Mouse (Mus musculus): ENCODE results near the gene Treml1.

Treml1 gene

GRCm38 (mm10) chr17:48409380-48410298 is 49.9 kb downstream of the Treml1 start, which contains the start of the genes Nfya and Oard1:
Gene Nfya (minus strand): TSS chr17:48409906.
Gene Oard1 (plus strand): TSS chr17:48410014.
- DNase-seq (ENCODE audit: low spot score in 2 of 2) = peak; percentile 100

- DNase-seq (ENCODE audit: low spot score in 2 of 2) = no peak
Observed at GRCm38 (mm10) chr17:48410299-48410785, 50.6 kb downstream of the Treml1 start.

- DNase-seq (ENCODE audit: low spot score in 2 of 2) = no peak
Observed at GRCm38 (mm10) chr17:48411241-48411640, 51.5 kb downstream of the Treml1 start.

GRCm38 (mm10) chr17:48416011-48416410 is 56.3 kb downstream of the Treml1 start:
- no peak for DNase-seq (ENCODE audit: low spot score in 2 of 2)
